Mouse (Mus musculus) adrenal gland, adult 2 months (tissue): ENCODE data around the gene Snx12. TPM values are rescaled to one million over a fixed set of nuclear protein-coding genes. Genes with fewer than 3 reads are reported as not detected.
A peak's percentile ranks its signal among the peaks of the same experiment; 100 is the strongest.

Source experiments
- DNase-seq: peaks from one replicate; pipeline ENCODE4 v3.0.0; 2021
- long read RNA-seq: library from polyadenylated mRNA; stranded (forward); transcript quantifications from one replicate; pipeline ENCODE4 v2.0.0, GENCODE M21; 2021
- polyA plus RNA-seq: library from polyadenylated mRNA; depleted of rRNA; stranded (reverse); fragments of >200 nt; gene quantifications from 2 replicates; pipeline ENCODE4 v1.2.3, GENCODE M21; 2012; rRNA removed
- total RNA-seq, 2 experiments: library from RNA; stranded (reverse); gene quantifications; 2 replicates each; pipeline ENCODE4 v1.2.3; 2021

The Snx12 gene
- total RNA-seq (10 to 100 TPM; 58.8 to 58.9 TPM), polyA plus RNA-seq (18.0 and 18.3 TPM in 2 replicates)
- long read RNA-seq, transcript Snx12-202 (4 exons, 2,415 nt), result major isoform, 5 of 16 reads
- long read RNA-seq, partial matches to known transcripts, result 3 of 16 reads
- long read RNA-seq, other reads (novel, unspliced or antisense), result 5 of 16 reads

GRCm38 (mm10) chrX:101221834-101222795, at the start of gene Snx12:
Snx12 (minus strand) TSS chrX:101222563.
- DNase-seq, result peak; percentile 91

- DNase-seq, result no peak
Observed at GRCm38 (mm10) chrX:101268755-101269124, 46.4 kb upstream of the Snx12 start, which contains the start of gene Gm20489. Gm20489 (minus strand) TSS chrX:101269023.

GRCm38 (mm10) chrX:101268025-101268754, 45.8 kb upstream of the Snx12 start, which contains the start of gene Il2rg:
Il2rg (minus strand) TSS chrX:101268255.
- DNase-seq, result no peak

- DNase-seq, result no peak
Observed at GRCm38 (mm10) chrX:101266631-101267030, 44.3 kb upstream of the Snx12 start.

- DNase-seq, result no peak
Observed at GRCm38 (mm10) chrX:101263892-101264291, 41.5 kb upstream of the Snx12 start, which contains the start of gene Gm614. Gm614 (minus strand) TSS chrX:101263992.

- DNase-seq, result no peak
Observed at GRCm38 (mm10) chrX:101260441-101261325, 38.3 kb upstream of the Snx12 start.

- no peak for DNase-seq
Observed at GRCm38 (mm10) chrX:101256603-101257002, 34.2 kb upstream of the Snx12 start.

- DNase-seq, result peak; percentile 18
Observed at GRCm38 (mm10) chrX:101254740-101255139, 32.4 kb upstream of the Snx12 start.

- peak; percentile 91 for DNase-seq
Observed at GRCm38 (mm10) chrX:101253952-101254729, 31.8 kb upstream of the Snx12 start, which contains the start of gene Foxo4. Foxo4 (plus strand) TSS chrX:101254528.

- DNase-seq, result no peak
Observed at GRCm38 (mm10) chrX:101245011-101245410, 22.6 kb upstream of the Snx12 start.

- DNase-seq, result no peak
Observed at GRCm38 (mm10) chrX:101222796-101223162, 416 bp upstream of the Snx12 start.

- no peak for DNase-seq
Observed at GRCm38 (mm10) chrX:101189285-101189684, 33.1 kb downstream of the Snx12 start.

- no peak for DNase-seq
Observed at GRCm38 (mm10) chrX:101187647-101188046, 34.7 kb downstream of the Snx12 start.

- no peak for DNase-seq
Observed at GRCm38 (mm10) chrX:101173388-101173787, 49.0 kb downstream of the Snx12 start.

- peak; percentile 3 for DNase-seq
Observed at GRCm38 (mm10) chrX:101168425-101168824, 53.9 kb downstream of the Snx12 start.

- DNase-seq, result no peak
Observed at GRCm38 (mm10) chrX:101163739-101164138, 58.6 kb downstream of the Snx12 start.

GRCm38 (mm10) chrX:101163278-101163677, 59.1 kb downstream of the Snx12 start:
- DNase-seq, result no peak

- no peak for DNase-seq
Observed at GRCm38 (mm10) chrX:101162532-101162931, 59.8 kb downstream of the Snx12 start.

- no peak for DNase-seq
Observed at GRCm38 (mm10) chrX:101157488-101157887, 64.9 kb downstream of the Snx12 start.

- DNase-seq, result no peak
Observed at GRCm38 (mm10) chrX:101156369-101156768, 66.0 kb downstream of the Snx12 start.
